Mouse (Mus musculus) MEL (cell line): ENCODE measurements around the gene Btg2. TPM values are rescaled to one million over a fixed set of nuclear protein-coding genes. Genes with fewer than 3 reads are reported as not detected.

Experiments
- DNase-seq: peaks from one replicate; pipeline ENCODE4 v3.0.0; 2011; ENCODE audit warnings: low read depth, low spot score
- H3K27ac ChIP-seq: 2 replicates; pipeline ENCODE4 v1.5.1; 2012; ENCODE audit warnings: low read depth, mild to moderate bottlenecking, control low read depth, low read length, moderate library complexity; ENCODE audit not compliant: control insufficient read depth
- H3K27me3 ChIP-seq, 2 experiments: fragments of 150-350 bp in 1 of 2; sonication (generic) in 1 of 2; 2 replicates each; pipeline ENCODE4 v1.6.1; 2012; ENCODE audit warnings: low read length in 2 of 2, mild to moderate bottlenecking in 2 of 2, improper control_type of control experiment in 1 of 2, moderate library complexity in 1 of 2; ENCODE audit not compliant: insufficient read depth in 2 of 2, control insufficient read depth in 1 of 2
- H3K36me3 ChIP-seq, 2 experiments: 2 replicates each; pipeline ENCODE4 v1.6.1; 2012 to 2014; ENCODE audit warnings: low read length in 2 of 2, improper control_type of control experiment in 1 of 2, inconsistent platforms in 1 of 2, mild to moderate bottlenecking in 1 of 2; ENCODE audit not compliant: insufficient read depth in 2 of 2, control insufficient read depth in 1 of 2
- H3K4me1 ChIP-seq, 2 experiments: fragments of 150-350 bp in 1 of 2; sonication (generic) in 1 of 2; 2 replicates each; pipeline ENCODE4 v1.6.1; 2012; ENCODE audit warnings: low read length in 2 of 2, improper control_type of control experiment in 1 of 2, mild to moderate bottlenecking in 1 of 2; ENCODE audit not compliant: insufficient read depth in 2 of 2, control insufficient read depth in 1 of 2
- H3K4me3 ChIP-seq, 2 experiments: fragments of 150-350 bp in 1 of 2; sonication (generic) in 1 of 2; 2 replicates each; pipeline ENCODE4 v1.5.1; 2012; ENCODE audit warnings: low read depth in 2 of 2, low read length in 2 of 2, mild to moderate bottlenecking in 2 of 2, moderate library complexity in 2 of 2, control low read depth in 1 of 2, improper control_type of control experiment in 1 of 2; ENCODE audit not compliant: control insufficient read depth in 1 of 2, insufficient read depth in 1 of 2
- H3K79me2 ChIP-seq: 2 replicates; pipeline ENCODE4 v1.6.1; 2012; ENCODE audit warnings: mild to moderate bottlenecking, low read length, moderate library complexity; ENCODE audit not compliant: control insufficient read depth, poor library complexity, insufficient read depth
- H3K9ac ChIP-seq: 2 replicates; pipeline ENCODE4 v1.6.1; 2012; ENCODE audit warnings: low read depth, mild to moderate bottlenecking, control low read depth, low read length, moderate library complexity; ENCODE audit not compliant: control insufficient read depth, poor library complexity, severe bottlenecking
- H3K9me3 ChIP-seq: fragments of 150-350 bp; sonication (generic); replicated peaks from 2 replicates; pipeline ENCODE4 v1.6.1; 2012; ENCODE audit warnings: mild to moderate bottlenecking, low read length, improper control_type of control experiment, moderate library complexity; ENCODE audit not compliant: insufficient read depth
- CHD1 ChIP-seq: IDR thresholded peaks from 2 replicates; pipeline ENCODE4 v1.6.1; 2012; ENCODE audit warnings: low read depth, mild to moderate bottlenecking, inconsistent platforms, low read length, improper control_type of control experiment
- CTCF ChIP-seq, 3 experiments: IDR thresholded peaks in 2 of 3; conservative IDR thresholded peaks in 1 of 3; 2 replicates each; pipeline ENCODE4 v1.5.1; 2011 to 2012; ENCODE audit warnings: low read length in 3 of 3, low read depth in 2 of 3, mild to moderate bottlenecking in 2 of 3, improper control_type of control experiment in 1 of 3, inconsistent platforms in 1 of 3, mixed read lengths in 1 of 3, moderate library complexity in 1 of 3; ENCODE audit not compliant: control insufficient read depth in 1 of 3, insufficient read depth in 1 of 3, poor library complexity in 1 of 3, severe bottlenecking in 1 of 3
- E2F4 ChIP-seq: IDR thresholded peaks from 2 replicates; pipeline ENCODE4 v1.6.1; 2011; ENCODE audit warnings: low read depth, low read length, improper control_type of control experiment, borderline replicate concordance
- EP300 ChIP-seq, 2 experiments: IDR thresholded peaks; 2 replicates each; pipeline ENCODE4 v1.6.1; 2011; ENCODE audit warnings: improper control_type of control experiment in 2 of 2, low read length in 2 of 2, low read depth in 1 of 2, mild to moderate bottlenecking in 1 of 2
- KAT2A ChIP-seq: conservative IDR thresholded peaks from 2 replicates; pipeline ENCODE4 v1.6.1; 2012; ENCODE audit warnings: low read depth, low read length, improper control_type of control experiment, inconsistent platforms
- MAFK ChIP-seq: IDR thresholded peaks from 2 replicates; pipeline ENCODE4 v1.6.1; 2011; ENCODE audit warnings: low read depth, mild to moderate bottlenecking, low read length, improper control_type of control experiment, borderline replicate concordance
- MAX ChIP-seq: IDR thresholded peaks from 2 replicates; pipeline ENCODE4 v1.6.1; 2011; ENCODE audit warnings: low read length, improper control_type of control experiment
- MXI1 ChIP-seq: IDR thresholded peaks from 2 replicates; pipeline ENCODE4 v1.6.1; 2011; ENCODE audit warnings: mild to moderate bottlenecking, low read depth, low read length, improper control_type of control experiment
- MYB ChIP-seq: IDR thresholded peaks from 2 replicates; pipeline ENCODE4 v1.6.1; 2011; ENCODE audit warnings: mild to moderate bottlenecking, low read depth, low read length, improper control_type of control experiment
- MYC ChIP-seq: IDR thresholded peaks from 2 replicates; pipeline ENCODE4 v1.6.1; 2011; ENCODE audit warnings: low read depth, mild to moderate bottlenecking, low read length, improper control_type of control experiment, moderate library complexity
- NELFE ChIP-seq: IDR thresholded peaks from 2 replicates; pipeline ENCODE4 v1.6.1; 2011; ENCODE audit warnings: low read depth, low read length, improper control_type of control experiment
- NRF1 ChIP-seq: IDR thresholded peaks from 2 replicates; pipeline ENCODE4 v1.6.1; 2014; ENCODE audit warnings: low read depth, mild to moderate bottlenecking, inconsistent platforms, low read length, improper control_type of control experiment, moderate library complexity; ENCODE audit not compliant: poor library complexity, insufficient read depth, severe bottlenecking
- POLR2A ChIP-seq, 2 experiments: IDR thresholded peaks; 2 replicates each; pipeline ENCODE4 v1.6.1; 2011 to 2012; ENCODE audit warnings: low read length in 2 of 2, mild to moderate bottlenecking in 2 of 2, control low read depth in 1 of 2, improper control_type of control experiment in 1 of 2, low read depth in 1 of 2, moderate library complexity in 1 of 2; ENCODE audit not compliant: control insufficient read depth in 1 of 2, insufficient read depth in 1 of 2, poor library complexity in 1 of 2
- POLR2AphosphoS5 ChIP-seq: IDR thresholded peaks from 2 replicates; pipeline ENCODE4 v1.6.1; 2012; ENCODE audit warnings: low read depth, borderline replicate concordance, mild to moderate bottlenecking, inconsistent platforms, low read length, moderate library complexity, mixed read lengths
- SMC3 ChIP-seq: IDR thresholded peaks from 2 replicates; pipeline ENCODE4 v1.6.1; 2011; ENCODE audit warnings: low read depth, low read length, improper control_type of control experiment
- TBP ChIP-seq: IDR thresholded peaks from 2 replicates; pipeline ENCODE4 v1.8.0; 2011; ENCODE audit warnings: low read depth, low read length, improper control_type of control experiment
- TCF12 ChIP-seq: IDR thresholded peaks from 2 replicates; pipeline ENCODE4 v1.6.1; 2014; ENCODE audit warnings: low read depth, mild to moderate bottlenecking, inconsistent platforms, low read length, improper control_type of control experiment, moderate library complexity
- UBTF ChIP-seq: IDR thresholded peaks from 2 replicates; pipeline ENCODE4 v1.6.1; 2012; ENCODE audit warnings: low read depth, mild to moderate bottlenecking, inconsistent platforms, low read length, improper control_type of control experiment, moderate library complexity, borderline replicate concordance; ENCODE audit not compliant: insufficient read depth
- USF2 ChIP-seq, 2 experiments: IDR thresholded peaks; 2 replicates each; pipeline ENCODE4 v1.6.1; 2011 to 2012; ENCODE audit warnings: improper control_type of control experiment in 2 of 2, low read length in 2 of 2, borderline replicate concordance in 1 of 2, inconsistent platforms in 1 of 2, low read depth in 1 of 2, mild to moderate bottlenecking in 1 of 2; ENCODE audit not compliant: insufficient read depth in 1 of 2
- ZC3H11A ChIP-seq: IDR thresholded peaks from 2 replicates; pipeline ENCODE4 v1.6.1; 2012; ENCODE audit warnings: low read depth, mild to moderate bottlenecking, inconsistent platforms, low read length, improper control_type of control experiment
- ZMIZ1 ChIP-seq: IDR thresholded peaks from 2 replicates; pipeline ENCODE4 v1.6.1; 2012; ENCODE audit warnings: low read depth, mild to moderate bottlenecking, inconsistent platforms, low read length, improper control_type of control experiment, moderate library complexity
- polyA plus RNA-seq, 2 experiments: library from polyadenylated mRNA; stranded (reverse) in 1 of 2; unstranded in 1 of 2; fragments of >175 nt in 1 of 2; fragments of >200 nt in 1 of 2; gene quantifications; 2 replicates each; pipeline versions ENCODE4 v1.2.1 to v1.2.4; 2012; ENCODE audit warnings: low replicate concordance in 2 of 2, low read depth in 1 of 2; ENCODE audit not compliant: insufficient read length in 2 of 2, insufficient read depth in 1 of 2, missing spikeins in 1 of 2
- total RNA-seq: library from RNA; depleted of rRNA; stranded (reverse); fragments of 300-350 nt; gene quantifications from 2 replicates; pipeline ENCODE4 v1.2.3, GENCODE M21; 2012

Gene Btg2
- total and polyA plus RNA-seq, 3 experiments = 2.1 to 3.6 TPM; not detected in 1

DNA sequence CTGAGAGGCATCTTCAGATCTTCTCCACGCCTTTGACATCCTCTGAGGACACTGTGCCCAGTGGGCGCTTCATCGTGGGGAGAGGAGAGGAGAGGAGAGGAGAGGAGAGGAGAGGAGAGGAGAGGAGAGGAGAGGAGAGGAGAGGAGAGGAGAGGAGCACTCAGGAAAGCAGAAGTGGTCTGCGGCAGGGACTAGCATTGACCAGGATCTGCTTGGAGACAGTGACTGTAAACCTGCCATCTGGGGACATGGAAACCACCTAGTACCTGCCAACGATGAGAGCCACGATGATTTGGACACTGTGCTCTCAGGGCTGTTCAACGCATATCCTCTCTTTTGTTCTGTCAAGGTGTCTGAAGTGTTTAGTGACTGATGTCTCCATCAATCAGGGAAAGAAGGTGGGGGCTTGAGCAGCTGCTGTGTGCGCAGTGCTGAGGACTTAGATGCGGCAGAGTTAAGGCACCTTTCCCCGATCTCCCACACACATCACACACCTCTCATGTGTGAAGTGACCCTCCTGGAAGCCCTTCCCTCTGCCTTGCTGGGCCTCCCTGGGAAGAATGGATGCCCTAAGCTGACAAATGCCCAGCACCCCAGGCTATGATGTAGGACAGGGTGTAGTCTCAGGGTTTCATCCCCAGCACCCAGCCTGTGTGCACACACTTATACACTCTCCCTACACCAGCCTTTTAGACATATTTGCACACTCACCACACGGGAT lies 26.3 kb upstream of the Btg2 start:
- H3K36me3 ChIP-seq = no peaks in the 10 kb centered on the region
- H3K27me3 ChIP-seq = peaks cover 4 to 8% of the 10 kb centered on the region in 2 experiments
- no peaks in the 10 kb centered on the region for H3K79me2 ChIP-seq
- no peak for TF ChIP-seq MXI1
- no peak for TF ChIP-seq UBTF
- no peak for TF ChIP-seq KAT2A
- TF ChIP-seq TCF12 = no peak
- no peak for TF ChIP-seq SMC3
- TF ChIP-seq CHD1 = no peak
- TF ChIP-seq NRF1 = no peak
- TF ChIP-seq TBP = no peak
- no peak for TF ChIP-seq POLR2AphosphoS5
- TF ChIP-seq ZC3H11A = no peak
- no peak for TF ChIP-seq E2F4
- TF ChIP-seq USF2 (IDR thresholded peaks at IDR 0.05; ENCODE audit: borderline replicate concordance in 1 of 2, insufficient read depth in 1 of 2, low read depth in 1 of 2, low read length in 2 of 2) = no peak
- TF ChIP-seq MYC = no peak
- TF ChIP-seq MYB = no peak
- no peak for DNase-seq
- no peak overlapping the region for H3K27ac ChIP-seq
- no peak overlapping the region for H3K4me3 ChIP-seq
- H3K9ac ChIP-seq = no peak overlapping the region
- no peaks in the 10 kb centered on the region for H3K9me3 ChIP-seq
- peaks cover 0 to 1% of the 10 kb centered on the region in 2 experiments; a peak in 1 of 4 replicates for H3K4me1 ChIP-seq

GRCm38 (mm10) chr1:134103861-134104260 lies 24.9 kb upstream of the Btg2 start:
- H3K36me3 ChIP-seq = peaks cover 0 to 2% of the 10 kb centered on the region in 2 experiments; a peak in 2 of 4 replicates
- H3K9me3 ChIP-seq = no peaks in the 10 kb centered on the region
- no peak for DNase-seq
- H3K79me2 ChIP-seq = no peaks in the 10 kb centered on the region; the same call in 1 of the 2 replicates
- H3K4me3 ChIP-seq = no peak overlapping the region
- peaks cover 0 to 4% of the 10 kb centered on the region in 2 experiments; a peak in 3 of 4 replicates for H3K4me1 ChIP-seq
- no peak overlapping the region for H3K9ac ChIP-seq
- no peak for TF ChIP-seq ZMIZ1
- TF ChIP-seq NELFE = no peak
- no peak for TF ChIP-seq MXI1
- TF ChIP-seq SMC3 = no peak
- TF ChIP-seq POLR2A (IDR thresholded peaks at IDR 0.05; ENCODE audit: control insufficient read depth in 1 of 2, insufficient read depth in 1 of 2, low read depth in 1 of 2, low read length in 2 of 2, poor library complexity in 1 of 2) = no peak
- no peak for TF ChIP-seq MAX
- no peak for TF ChIP-seq EP300 (IDR thresholded peaks at IDR 0.05; ENCODE audit: low read depth in 1 of 2, low read length in 2 of 2)
- TF ChIP-seq MAFK = no peak
- TF ChIP-seq CTCF (IDR thresholded peaks at IDR 0.05 in 2 of 3, conservative IDR thresholded peaks at IDR 0.05 in 1 of 3; ENCODE audit: control insufficient read depth in 1 of 3, insufficient read depth in 1 of 3, low read depth in 2 of 3, low read length in 3 of 3, poor library complexity in 1 of 3, severe bottlenecking in 1 of 3) = no peak
- peaks cover 4 to 8% of the 10 kb centered on the region in 2 experiments for H3K27me3 ChIP-seq
- H3K27ac ChIP-seq = no peak overlapping the region
